Mouse (Mus musculus) lung, embryonic 16.5 days (tissue): ENCODE measurements at regions not wholly inside any gene's neighbourhood (a gene's known extent, or its start where the extent isn't known, plus 50 kb on each side); places are given as distances from the start of the nearest gene placed in this dataset.
A peak's percentile ranks its signal among the peaks of the same experiment; 100 is the strongest.

Experiments
- ATAC-seq: fragments of 200-750 bp; cut with Nextera tagmentation; 2 replicates; pipeline ENCODE4 v1.8.0; 2017; ENCODE audit warnings: low read depth, mild to moderate bottlenecking, moderate library complexity
- H3K27ac ChIP-seq: fragments of 300-500 bp; sonication (generic); 2 replicates; pipeline ENCODE4 v1.5.1; 2014; ENCODE audit warnings: mild to moderate bottlenecking, control low read depth, low read length
- H3K27me3 ChIP-seq: fragments of 300-500 bp; sonication (generic); 2 replicates; pipeline ENCODE4 v1.6.1; 2014; ENCODE audit warnings: low read depth, low read length, mixed read lengths; ENCODE audit not compliant: control insufficient read depth, insufficient read depth
- H3K36me3 ChIP-seq: fragments of 300-500 bp; sonication (generic); 2 replicates; pipeline ENCODE4 v1.6.1; 2014; ENCODE audit warnings: low read length; ENCODE audit not compliant: control insufficient read depth, insufficient read depth
- H3K4me1 ChIP-seq: fragments of 300-500 bp; sonication (generic); replicated peaks from 2 replicates; pipeline ENCODE4 v1.6.1; 2014; ENCODE audit warnings: low read length, mixed read lengths; ENCODE audit not compliant: control insufficient read depth, insufficient read depth
- H3K4me2 ChIP-seq: fragments of 300-500 bp; sonication (generic); 2 replicates; pipeline ENCODE4 v1.6.1; 2014; ENCODE audit warnings: low read depth, low read length, control low read depth
- H3K4me3 ChIP-seq: fragments of 300-500 bp; sonication (generic); 2 replicates; pipeline ENCODE4 v1.5.1; 2014; ENCODE audit warnings: mild to moderate bottlenecking, low read length, control low read depth
- H3K9ac ChIP-seq: fragments of 300-500 bp; sonication (generic); 2 replicates; pipeline ENCODE4 v1.6.1; 2014; ENCODE audit warnings: low read length, control low read depth
- H3K9me3 ChIP-seq: fragments of 300-500 bp; sonication (generic); 2 replicates; pipeline ENCODE4 v1.6.1; 2016; ENCODE audit warnings: low read length; ENCODE audit not compliant: control insufficient read depth
- WGBS: fragments of 180-500 bp; shearing (Covaris S2); extraction: QIAGEN DNeasy Blood & Tissue Kit; methylation state at CpG from one replicate; pipeline ENCODE4 v1.1.7; 2014; 5-methylcytosine and 5-hydroxymethylcytosine counted together

DNA sequence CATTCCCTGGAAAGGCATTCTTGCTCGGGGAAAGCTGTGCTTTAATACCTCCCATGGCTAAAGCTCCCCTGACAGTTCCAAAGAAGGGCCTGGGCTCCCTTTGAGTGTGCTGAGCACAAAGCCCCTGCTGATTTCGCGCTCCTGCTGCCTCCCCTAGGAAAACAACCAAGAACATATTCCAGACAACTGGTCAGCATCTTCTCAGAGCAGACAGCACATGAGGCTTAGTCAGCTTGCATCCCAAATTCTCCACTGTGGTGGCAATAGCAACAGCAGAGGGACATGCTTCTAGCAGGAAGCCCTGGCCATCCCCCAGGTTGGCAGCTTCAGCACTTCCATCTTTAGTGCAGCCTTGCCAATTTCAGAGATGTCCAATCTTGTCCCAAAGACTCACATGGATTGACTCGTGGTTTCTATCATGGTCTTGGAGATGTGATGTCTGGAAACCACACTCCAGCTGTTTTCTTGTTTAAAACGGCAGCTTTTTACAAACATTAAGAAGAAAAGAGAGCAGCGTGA lies 163.8 kb downstream of the Snx19 start:
- ATAC-seq = no peak
- Histone ChIP-seq H3K4me2 (no peak overlapping the region), H3K4me3 (no peak overlapping the region), H3K36me3 (no peaks in the 10 kb centered on the region), H3K27me3 (no peaks in the 10 kb centered on the region), H3K27ac (no peak overlapping the region), H3K9ac (no peak overlapping the region), H3K4me1 (no peaks in the 10 kb centered on the region), H3K9me3 (no peaks in the 10 kb centered on the region)
- 56% methylated on average over 6 of the region's 6 CpGs for WGBS

- ATAC-seq = no peak
- WGBS = 80% methylated on average over 9 of the region's 9 CpGs
- Histone ChIP-seq H3K27ac (no peak overlapping the region), H3K36me3 (no peaks in the 10 kb centered on the region), H3K9ac (no peak overlapping the region), H3K27me3 (no peaks in the 10 kb centered on the region), H3K4me3 (no peak overlapping the region), H3K4me1 (no peaks in the 10 kb centered on the region), H3K9me3 (no peaks in the 10 kb centered on the region), H3K4me2 (no peak overlapping the region)
Observed at GRCm38 (mm10) chr9:30581271-30581821, 154.4 kb downstream of the Snx19 start.

- H3K4me2 ChIP-seq = no peak overlapping the region
- H3K4me3 ChIP-seq = no peak overlapping the region
- no peaks in the 10 kb centered on the region for H3K36me3 ChIP-seq
- no peaks in the 10 kb centered on the region for H3K27me3 ChIP-seq
- no peak overlapping the region for H3K9ac ChIP-seq
- 58% methylated on average over 6 of the region's 6 CpGs for WGBS
- ATAC-seq = no peak
- H3K4me1 ChIP-seq = no peaks in the 10 kb centered on the region
- H3K27ac ChIP-seq = no peak overlapping the region
- no peaks in the 10 kb centered on the region for H3K9me3 ChIP-seq
Observed at GRCm38 (mm10) chr9:30580500-30580899, 153.6 kb downstream of the Snx19 start.

- Histone ChIP-seq H3K36me3 (no peaks in the 10 kb centered on the region), H3K4me3 (no peak overlapping the region), H3K9me3 (no peaks in the 10 kb centered on the region), H3K4me2 (no peak overlapping the region), H3K27me3 (no peaks in the 10 kb centered on the region), H3K9ac (no peak overlapping the region), H3K4me1 (no peaks in the 10 kb centered on the region), H3K27ac (no peak overlapping the region)
- WGBS = 63% methylated on average over 3 of the region's 3 CpGs
- no peak for ATAC-seq
Observed at GRCm38 (mm10) chr9:30578213-30578612, 151.3 kb downstream of the Snx19 start.

DNA sequence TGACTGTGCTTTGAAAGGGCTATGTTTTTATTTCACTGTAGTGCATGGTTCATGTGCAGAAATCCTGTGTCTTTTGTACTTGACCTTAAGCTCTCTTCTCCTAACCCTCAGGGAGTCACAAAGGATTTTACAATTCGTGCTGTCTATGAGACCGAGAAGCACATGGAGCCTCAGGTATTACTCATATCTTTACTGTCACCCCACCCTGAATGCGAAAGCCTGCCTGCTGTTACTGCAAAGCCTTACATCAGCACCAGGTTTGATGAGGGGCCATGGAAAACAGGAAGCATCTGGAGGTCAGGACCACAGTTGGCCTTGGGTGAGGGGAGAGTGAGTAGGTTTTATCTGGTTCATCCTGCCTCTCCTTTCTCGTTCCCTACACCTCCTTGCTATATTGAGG lies 150.3 kb downstream of the Snx19 start:
- Histone ChIP-seq H3K27me3 (no peaks in the 10 kb centered on the region), H3K4me1 (no peaks in the 10 kb centered on the region), H3K9ac (no peak overlapping the region), H3K4me2 (no peak overlapping the region), H3K4me3 (no peak overlapping the region), H3K27ac (no peak overlapping the region), H3K36me3 (no peaks in the 10 kb centered on the region), H3K9me3 (no peaks in the 10 kb centered on the region)
- no peak for ATAC-seq
- 81% methylated on average over 4 of the region's 4 CpGs for WGBS

- Histone ChIP-seq H3K4me2 (no peak overlapping the region), H3K9me3 (no peaks in the 10 kb centered on the region), H3K4me1 (peaks cover 4% of the 10 kb centered on the region; the same call in 1 of the 2 replicates), H3K27me3 (no peaks in the 10 kb centered on the region), H3K36me3 (no peaks in the 10 kb centered on the region), H3K27ac (no peak overlapping the region), H3K9ac (no peak overlapping the region), H3K4me3 (no peak overlapping the region)
- ATAC-seq = no peak
- 65% methylated on average over 3 of the region's 3 CpGs for WGBS
Observed at GRCm38 (mm10) chr9:30575531-30575930, 148.6 kb downstream of the Snx19 start.

- Histone ChIP-seq H3K4me1 (peaks cover 4% of the 10 kb centered on the region; the same call in 1 of the 2 replicates), H3K9me3 (no peaks in the 10 kb centered on the region), H3K9ac (no peak overlapping the region), H3K27ac (no peak overlapping the region), H3K36me3 (no peaks in the 10 kb centered on the region), H3K4me3 (no peak overlapping the region), H3K27me3 (no peaks in the 10 kb centered on the region), H3K4me2 (no peak overlapping the region)
- 38% methylated on average over 1 of the region's 1 CpGs for whole genome bisulfite sequencing
- peak; percentile 55 for ATAC-seq
Observed at GRCm38 (mm10) chr9:30573294-30573693, 146.4 kb downstream of the Snx19 start.

GRCm38 (mm10) chr9:30571014-30571413 lies 144.1 kb downstream of the Snx19 start:
- Histone ChIP-seq H3K9ac (no peak overlapping the region), H3K4me1 (peaks cover 4% of the 10 kb centered on the region; the same call in 1 of the 2 replicates), H3K27me3 (no peaks in the 10 kb centered on the region), H3K27ac (no peak overlapping the region), H3K4me3 (no peak overlapping the region), H3K36me3 (no peaks in the 10 kb centered on the region), H3K9me3 (no peaks in the 10 kb centered on the region), H3K4me2 (no peak overlapping the region)
- 13% methylated on average over 2 of the region's 2 CpGs for WGBS
- peak; percentile 77 for ATAC-seq

- no peak overlapping the region for H3K4me2 ChIP-seq
- no peaks in the 10 kb centered on the region for H3K27me3 ChIP-seq
- WGBS = 69% methylated on average over 3 of the region's 3 CpGs
- no peak overlapping the region for H3K4me3 ChIP-seq
- H3K9ac ChIP-seq = no peak overlapping the region
- ATAC-seq = no peak
- H3K27ac ChIP-seq = no peak overlapping the region
- no peaks in the 10 kb centered on the region for H3K36me3 ChIP-seq
- H3K4me1 ChIP-seq = no peaks in the 10 kb centered on the region
- H3K9me3 ChIP-seq = no peaks in the 10 kb centered on the region
Observed at GRCm38 (mm10) chr9:30564765-30565680, 138.1 kb downstream of the Snx19 start.
